Mouse (Mus musculus) liver, embryonic 15.5 days (tissue): ENCODE data around the gene Letm1. TPM values are rescaled to one million over a fixed set of nuclear protein-coding genes. Genes with fewer than 3 reads are reported as not detected.

ENCODE experiments used
- ATAC-seq: fragments of 200-750 bp; cut with Nextera tagmentation; 2 replicates; pipeline ENCODE4 v1.8.0; 2017; ENCODE audit warnings: moderate number of reproducible peaks, mild to moderate bottlenecking, moderate library complexity; ENCODE audit not compliant: insufficient read depth
- H3K27ac ChIP-seq: fragments of 300-500 bp; sonication (generic); replicated peaks from 2 replicates; pipeline ENCODE4 v1.5.1; 2015; ENCODE audit warnings: mild to moderate bottlenecking, inconsistent platforms
- H3K27me3 ChIP-seq: fragments of 300-500 bp; sonication (generic); 2 replicates; pipeline ENCODE4 v1.6.1; 2015; ENCODE audit warnings: mild to moderate bottlenecking, inconsistent platforms
- H3K36me3 ChIP-seq: fragments of 300-500 bp; sonication (generic); replicated peaks from 2 replicates; pipeline ENCODE4 v1.6.1; 2015; ENCODE audit warnings: moderate library complexity, mild to moderate bottlenecking, inconsistent platforms
- H3K4me1 ChIP-seq: fragments of 300-500 bp; sonication (generic); replicated peaks from 2 replicates; pipeline ENCODE4 v1.6.1; 2015; ENCODE audit warnings: inconsistent platforms
- H3K4me2 ChIP-seq: fragments of 300-500 bp; sonication (generic); 2 replicates; pipeline ENCODE4 v1.6.1; 2015; ENCODE audit warnings: moderate library complexity, mild to moderate bottlenecking, inconsistent platforms
- H3K4me3 ChIP-seq: fragments of 300-500 bp; sonication (generic); replicated peaks from 2 replicates; pipeline ENCODE4 v1.5.1; 2015; ENCODE audit warnings: mild to moderate bottlenecking, inconsistent platforms
- H3K9ac ChIP-seq: fragments of 300-500 bp; sonication (generic); 2 replicates; pipeline ENCODE4 v1.6.1; 2015; ENCODE audit warnings: moderate library complexity, mild to moderate bottlenecking, inconsistent platforms
- H3K9me3 ChIP-seq: fragments of 300-500 bp; sonication (generic); replicated peaks from 2 replicates; pipeline ENCODE4 v1.6.1; 2016; ENCODE audit warnings: inconsistent platforms
- WGBS: fragments of 180-500 bp; shearing (Covaris S2); methylation state at CpG from one replicate; pipeline ENCODE4 v1.1.7; 2015; ENCODE audit warnings: mixed read lengths; ENCODE audit not compliant: insufficient replicate concordance; 5-methylcytosine and 5-hydroxymethylcytosine counted together
- polyA plus RNA-seq: library from polyadenylated mRNA; unstranded; fragments of >200 nt; fragmentation: Nextera tagmentation; extraction: Ambion mirVana; gene quantifications from 2 replicates; pipeline ENCODE4 v1.2.1, GENCODE M21; 2015

The Letm1 gene
- polyA plus RNA-seq, 1 experiment from 2014 or later, result 18.9 TPM

DNA sequence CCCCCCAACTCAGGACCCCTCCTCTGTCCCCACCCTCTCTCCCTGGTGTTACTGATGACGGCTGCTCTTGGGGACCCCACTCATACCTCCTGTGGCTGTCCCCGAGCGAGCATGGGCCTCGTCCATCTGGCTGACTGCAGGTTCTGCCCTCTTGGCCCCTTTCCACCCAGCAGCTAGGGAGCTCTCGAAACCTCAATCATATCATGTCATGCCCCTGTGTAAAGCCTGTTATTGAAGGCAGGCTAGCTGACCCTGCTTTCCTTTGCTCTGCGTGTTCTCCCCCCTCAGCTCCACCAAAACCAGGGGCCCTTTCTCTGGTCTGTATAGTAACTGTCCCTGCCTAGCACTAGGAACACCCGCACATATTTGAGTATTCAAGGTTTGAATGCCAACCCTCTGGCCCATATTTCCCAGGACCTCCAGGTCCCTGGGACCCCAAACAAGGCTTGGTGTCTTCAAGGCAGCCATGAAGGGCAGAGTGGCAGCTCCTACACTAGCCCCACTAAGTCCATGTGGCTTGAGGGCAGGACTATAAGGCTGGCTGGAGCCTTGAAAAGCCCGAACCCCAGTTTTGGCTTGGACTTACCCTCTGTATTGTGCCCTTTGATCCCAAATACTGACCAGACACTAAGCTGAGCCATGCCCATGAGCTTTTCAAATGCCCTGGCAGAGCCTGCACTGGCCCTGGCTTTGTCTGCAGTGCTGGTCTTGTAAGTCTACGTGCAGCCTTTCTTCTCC is 76.8 kb downstream of the Letm1 start:
- Histone ChIP-seq H3K4me2 (no peak overlapping the region), H3K4me1 (peaks cover 12% of the 10 kb centered on the region; the same call in 1 of the 2 replicates), H3K9me3 (no peaks in the 10 kb centered on the region), H3K4me3 (no peak overlapping the region), H3K27ac (no peak overlapping the region), H3K9ac (no peak overlapping the region), H3K36me3 (no peaks in the 10 kb centered on the region), H3K27me3 (0 out of 2 replicates have a peak, but pooled peaks cover 3% of the 10 kb centered on the region)
- WGBS, result 33% methylated on average over 9 of the region's 9 CpGs
- 0 out of 2 replicates have a peak, but pooled peaks have one; percentile 8 for ATAC-seq

DNA sequence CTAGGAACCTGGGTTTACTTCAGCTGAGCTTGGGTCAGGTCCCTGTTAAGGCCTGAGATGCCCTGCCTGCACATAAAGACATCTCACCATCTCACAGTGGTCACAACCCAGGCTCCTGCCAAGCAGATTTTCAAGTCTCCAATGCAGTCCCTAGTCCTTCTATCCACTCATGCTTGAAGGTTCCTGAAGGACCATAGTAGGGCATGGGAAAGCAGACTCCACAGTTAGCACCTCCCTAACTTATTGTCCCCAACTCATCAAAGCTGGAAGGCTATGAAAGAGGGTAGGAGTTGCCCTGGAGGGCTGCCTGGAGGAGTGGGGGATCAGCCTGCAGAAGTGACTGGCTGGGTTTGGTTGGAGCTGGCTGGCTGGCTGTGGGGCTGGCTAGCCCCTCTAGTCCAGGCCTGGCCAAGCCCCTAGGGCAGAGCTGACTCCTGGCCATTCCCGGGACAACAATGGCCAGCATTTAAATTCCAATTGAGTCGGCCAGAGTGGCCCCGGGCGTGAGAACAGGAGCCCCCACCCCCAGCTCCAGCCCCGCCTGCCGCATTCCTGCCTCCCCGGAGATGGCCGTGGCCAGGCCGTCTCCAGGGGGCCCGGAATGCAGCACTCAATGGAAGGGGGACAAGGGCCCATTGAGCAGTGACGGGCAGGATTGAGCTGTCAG is 77.5 kb downstream of the Letm1 start:
- no peaks in the 10 kb centered on the region for H3K9me3 ChIP-seq
- no peaks in the 10 kb centered on the region for H3K36me3 ChIP-seq
- no peak overlapping the region for H3K9ac ChIP-seq
- no peak overlapping the region for H3K4me2 ChIP-seq
- ATAC-seq, result peak; percentile 2; the same call in 1 of the 2 replicates
- peaks cover 19% of the 10 kb centered on the region for H3K4me1 ChIP-seq
- H3K27me3 ChIP-seq, result 0 out of 2 replicates have a peak, but pooled peaks cover 3% of the 10 kb centered on the region
- WGBS, result 51% methylated on average over 11 of the region's 11 CpGs
- no peak overlapping the region for H3K27ac ChIP-seq
- H3K4me3 ChIP-seq, result no peak overlapping the region

DNA sequence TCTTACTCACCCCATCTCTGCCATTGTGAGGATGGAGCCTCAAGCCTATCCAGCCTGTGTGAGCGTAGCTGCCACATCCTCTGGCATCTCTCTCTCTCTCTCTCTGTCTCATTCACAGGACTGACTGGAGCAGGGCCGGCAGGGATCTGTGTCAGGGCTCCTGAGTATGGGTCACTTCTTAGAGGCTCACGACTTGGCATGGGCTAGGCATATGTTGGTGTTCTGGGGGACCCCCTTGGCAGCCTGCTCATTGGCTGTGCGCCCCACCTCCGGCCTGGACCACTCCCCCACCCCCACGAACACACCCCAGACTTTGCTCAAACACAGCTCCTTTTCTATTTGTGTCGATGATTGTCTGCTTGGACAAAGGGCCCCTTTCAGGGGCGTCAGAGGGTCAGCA is 78.6 kb downstream of the Letm1 start:
- H3K36me3 ChIP-seq, result no peaks in the 10 kb centered on the region
- 64% methylated on average over 8 of the region's 8 CpGs for WGBS
- H3K27me3 ChIP-seq, result 0 out of 2 replicates have a peak, but pooled peaks cover 7% of the 10 kb centered on the region
- ATAC-seq, result no peak
- H3K4me2 ChIP-seq, result no peak overlapping the region
- H3K9ac ChIP-seq, result no peak overlapping the region
- no peaks in the 10 kb centered on the region for H3K9me3 ChIP-seq
- peaks cover 23% of the 10 kb centered on the region for H3K4me1 ChIP-seq
- H3K4me3 ChIP-seq, result no peak overlapping the region
- H3K27ac ChIP-seq, result no peak overlapping the region

DNA sequence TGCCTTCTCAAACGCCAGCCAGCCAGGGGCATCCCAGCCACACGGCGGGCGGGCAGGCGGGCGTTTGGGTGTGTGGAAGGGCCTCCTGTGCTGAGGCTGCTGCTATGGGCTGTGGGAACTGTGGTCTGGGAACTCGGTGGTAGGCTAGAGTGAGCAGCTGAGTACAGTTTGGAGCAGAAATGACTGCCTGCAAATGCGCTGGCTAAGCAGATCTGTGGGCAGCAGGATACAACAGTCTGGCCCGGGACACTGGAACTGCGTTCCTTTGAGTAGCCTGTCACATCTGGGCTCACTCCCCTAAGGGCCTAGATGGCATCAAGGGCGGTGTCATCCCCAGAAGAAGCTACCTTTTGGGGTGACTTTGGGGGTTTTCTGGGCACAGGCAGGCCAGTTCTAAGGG is 80.8 kb downstream of the Letm1 start:
- Histone ChIP-seq H3K4me1 (peaks cover 23% of the 10 kb centered on the region), H3K4me2 (no peak overlapping the region), H3K27ac (no peak overlapping the region), H3K27me3 (peaks cover 18% of the 10 kb centered on the region), H3K36me3 (no peaks in the 10 kb centered on the region), H3K9ac (no peak overlapping the region), H3K4me3 (no peak overlapping the region), H3K9me3 (no peaks in the 10 kb centered on the region)
- ATAC-seq, result no peak
- WGBS, result 71% methylated on average over 11 of the region's 11 CpGs

DNA sequence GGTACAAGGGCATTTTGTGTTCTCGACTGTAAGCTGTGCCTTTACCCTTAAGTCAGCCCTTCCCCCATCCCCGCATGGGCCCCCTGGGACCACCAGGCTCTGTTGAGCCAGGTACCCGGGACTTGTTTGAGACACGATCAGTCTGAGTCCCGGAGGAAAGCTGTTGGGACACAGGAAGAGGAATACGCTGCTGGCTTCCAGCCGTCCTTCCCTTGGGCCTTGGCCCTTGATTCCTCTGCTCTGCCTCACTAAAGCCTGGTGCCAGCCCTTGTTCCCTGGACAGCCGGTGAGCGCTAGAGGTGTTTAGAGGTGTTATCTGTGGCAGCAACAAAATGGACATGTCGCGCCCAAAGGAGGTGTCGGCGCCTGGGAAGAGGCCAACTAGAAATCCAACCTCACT is 82.6 kb downstream of the Letm1 start:
- ATAC-seq, result no peak
- Histone ChIP-seq H3K36me3 (no peaks in the 10 kb centered on the region), H3K4me2 (no peak overlapping the region), H3K4me3 (no peak overlapping the region), H3K9me3 (no peaks in the 10 kb centered on the region), H3K9ac (no peak overlapping the region), H3K27me3 (peaks cover 36% of the 10 kb centered on the region), H3K27ac (no peak overlapping the region), H3K4me1 (peaks cover 20% of the 10 kb centered on the region)
- 42% methylated on average over 13 of the region's 13 CpGs for WGBS

DNA sequence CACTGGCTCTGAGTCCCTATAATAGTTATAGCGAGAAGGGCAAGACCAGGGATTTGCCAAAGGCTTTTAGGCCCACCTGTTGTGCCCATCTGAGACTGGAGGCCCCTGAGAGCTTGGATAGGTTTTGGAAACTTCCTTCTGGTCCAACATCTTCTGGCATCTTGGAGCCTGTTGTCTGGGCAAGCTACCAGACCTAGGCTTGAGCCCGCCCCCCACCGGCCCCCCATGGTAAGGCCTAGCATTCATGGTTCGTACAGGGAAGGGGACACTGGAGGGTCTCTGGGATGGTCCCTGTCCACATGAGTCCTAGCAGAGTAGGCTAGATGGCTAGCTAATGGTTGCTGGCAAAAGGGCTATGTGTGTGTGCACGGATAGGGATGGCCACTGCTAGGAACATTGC is 83.9 kb downstream of the Letm1 start:
- Histone ChIP-seq H3K36me3 (no peaks in the 10 kb centered on the region), H3K9me3 (no peaks in the 10 kb centered on the region), H3K4me3 (no peak overlapping the region), H3K9ac (no peak overlapping the region), H3K4me1 (peaks cover 27% of the 10 kb centered on the region), H3K27ac (no peak overlapping the region), H3K27me3 (peaks cover 50% of the 10 kb centered on the region), H3K4me2 (no peak overlapping the region)
- ATAC-seq, result no peak
- 68% methylated on average over 5 of the region's 5 CpGs for WGBS

DNA sequence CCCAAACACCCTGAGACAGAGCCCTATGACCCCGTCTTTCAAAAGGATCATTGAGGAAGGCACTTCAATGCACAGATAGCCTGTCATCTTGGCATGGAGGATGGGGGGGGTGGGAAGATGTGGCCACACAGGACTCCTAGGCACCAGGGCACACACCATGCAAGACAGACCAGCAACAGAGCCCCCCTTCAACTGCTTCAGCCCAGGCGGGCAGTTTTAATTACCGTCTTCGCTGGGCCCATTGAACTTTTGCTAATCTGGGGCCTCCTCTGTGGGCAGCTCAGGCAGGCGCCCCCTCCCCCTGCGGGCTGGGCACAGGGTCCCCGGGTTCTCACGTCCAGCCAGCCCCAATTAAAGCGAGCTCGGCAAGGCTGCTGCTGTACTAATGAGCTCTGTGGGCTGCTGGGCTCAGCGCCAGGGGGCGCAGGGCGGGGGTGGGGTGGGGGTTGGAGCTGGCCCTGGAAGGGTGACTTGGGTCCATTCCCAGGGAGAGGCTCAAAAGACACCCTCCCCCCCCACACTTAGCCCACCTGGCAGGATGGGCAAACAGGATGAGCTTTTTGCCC is 84.6 kb downstream of the Letm1 start:
- Histone ChIP-seq H3K36me3 (no peaks in the 10 kb centered on the region), H3K9ac (no peak overlapping the region), H3K27ac (no peak overlapping the region), H3K4me2 (no peak overlapping the region), H3K9me3 (no peaks in the 10 kb centered on the region), H3K27me3 (peaks cover 55% of the 10 kb centered on the region), H3K4me3 (no peak overlapping the region), H3K4me1 (peaks cover 27% of the 10 kb centered on the region)
- no peak for ATAC-seq
- 48% methylated on average over 13 of the region's 13 CpGs for WGBS

DNA sequence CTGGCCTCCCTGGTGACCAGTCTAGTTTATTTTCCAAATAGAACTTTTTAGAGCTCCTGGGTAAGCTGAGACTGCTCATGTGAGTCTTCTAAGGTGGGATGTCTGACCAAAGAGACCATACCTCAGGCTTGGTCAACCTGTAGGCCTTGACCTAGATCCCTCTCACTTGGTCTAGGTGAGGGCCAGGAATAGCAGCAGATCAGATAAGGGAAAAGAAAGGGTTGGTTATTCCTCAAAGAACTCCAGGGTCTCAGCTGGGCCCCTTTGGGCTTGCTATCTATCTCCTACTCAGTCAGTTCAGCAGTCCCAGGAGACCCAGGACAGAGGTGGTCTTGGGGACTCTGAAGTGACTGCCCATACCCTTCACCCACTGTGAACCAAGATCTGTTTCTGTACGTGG is 85.1 kb downstream of the Letm1 start:
- Histone ChIP-seq H3K27me3 (peaks cover 60% of the 10 kb centered on the region), H3K27ac (no peak overlapping the region), H3K9ac (no peak overlapping the region), H3K4me2 (no peak overlapping the region), H3K36me3 (no peaks in the 10 kb centered on the region), H3K4me1 (peaks cover 29% of the 10 kb centered on the region), H3K9me3 (no peaks in the 10 kb centered on the region), H3K4me3 (no peak overlapping the region)
- no peak for ATAC-seq
- WGBS, result 50% methylated on average over 1 of the region's 1 CpGs

DNA sequence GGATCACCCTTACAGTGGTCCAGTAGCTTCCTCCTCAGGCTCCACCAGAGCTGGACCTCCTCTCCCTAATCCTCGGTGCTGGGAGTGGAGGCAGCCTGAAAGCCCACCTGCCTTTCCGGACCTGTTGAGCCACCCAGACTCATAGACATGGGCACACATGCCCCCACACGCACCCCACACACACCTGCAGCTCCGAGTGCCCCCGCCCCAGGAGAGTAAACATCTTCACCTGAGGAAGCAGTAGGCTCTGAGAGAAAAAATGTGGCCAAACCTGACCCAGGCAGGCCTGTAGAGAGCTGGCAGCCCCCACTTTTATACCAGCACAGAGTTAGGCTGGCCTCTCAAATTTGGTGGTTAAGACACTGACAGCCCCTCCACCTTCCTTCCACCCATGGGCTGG is 86.2 kb downstream of the Letm1 start:
- H3K4me3 ChIP-seq, result no peak overlapping the region
- no peak for ATAC-seq
- no peaks in the 10 kb centered on the region for H3K36me3 ChIP-seq
- H3K27me3 ChIP-seq, result peaks cover 63% of the 10 kb centered on the region
- H3K4me2 ChIP-seq, result no peak overlapping the region
- H3K4me1 ChIP-seq, result peaks cover 35% of the 10 kb centered on the region
- WGBS, result 61% methylated on average over 5 of the region's 5 CpGs
- H3K9me3 ChIP-seq, result no peaks in the 10 kb centered on the region
- no peak overlapping the region for H3K27ac ChIP-seq
- no peak overlapping the region for H3K9ac ChIP-seq

DNA sequence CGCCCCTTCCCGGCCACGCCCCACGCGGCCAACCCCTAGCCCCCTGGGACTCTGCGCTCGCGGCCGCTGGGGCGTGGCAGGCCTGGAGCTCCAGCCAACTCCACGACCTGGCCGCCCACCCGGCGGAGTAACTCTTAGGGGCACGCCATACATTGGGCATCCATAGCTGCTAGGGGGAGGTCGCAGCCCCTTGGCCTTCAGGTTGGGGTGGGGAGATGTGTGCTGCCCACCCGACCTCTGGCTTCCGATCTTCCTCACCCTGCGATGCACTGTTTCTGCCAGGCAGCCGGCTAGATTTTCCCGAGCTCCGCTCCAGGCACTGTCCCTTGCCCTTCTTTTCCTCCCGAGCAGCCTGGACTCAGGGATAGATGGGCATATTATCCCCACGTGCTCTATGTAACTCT is 86.9 kb downstream of the Letm1 start:
- H3K27ac ChIP-seq, result no peak overlapping the region
- peaks cover 35% of the 10 kb centered on the region for H3K4me1 ChIP-seq
- no peaks in the 10 kb centered on the region for H3K9me3 ChIP-seq
- no peak for ATAC-seq
- peaks cover 63% of the 10 kb centered on the region for H3K27me3 ChIP-seq
- peak overlapping the region; percentile 40; the same call in 1 of the 2 replicates for H3K9ac ChIP-seq
- H3K4me2 ChIP-seq, result peak overlapping the region; percentile 66
- H3K36me3 ChIP-seq, result no peaks in the 10 kb centered on the region
- H3K4me3 ChIP-seq, result peak overlapping the region; percentile 35
- WGBS, result 12% methylated on average over 24 of the region's 24 CpGs
